Mouse (Mus musculus) testis, adult 2 months (tissue): ENCODE results near the gene Stat3. TPM values are rescaled to one million over a fixed set of nuclear protein-coding genes. Genes with fewer than 3 reads are reported as not detected.
A peak's percentile ranks its signal among the peaks of the same experiment; 100 is the strongest.

Source experiments
- H3K27ac ChIP-seq: fragments of 200-500 bp; 2 replicates; pipeline ENCODE4 v1.5.1; 2012; ENCODE audit warnings: low read depth, low read length; ENCODE audit not compliant: control insufficient read depth, insufficient read depth
- H3K27me3 ChIP-seq: fragments of 200-500 bp; 2 replicates; pipeline ENCODE4 v1.6.1; 2012; ENCODE audit warnings: mild to moderate bottlenecking, low read length, moderate library complexity; ENCODE audit not compliant: control insufficient read depth, insufficient read depth
- H3K36me3 ChIP-seq: fragments of 200-500 bp; 2 replicates; pipeline ENCODE4 v1.6.1; 2012; ENCODE audit warnings: mild to moderate bottlenecking, low read length; ENCODE audit not compliant: control insufficient read depth, insufficient read depth
- H3K4me1 ChIP-seq: fragments of 200-500 bp; 2 replicates; pipeline ENCODE4 v1.6.1; 2012; ENCODE audit warnings: low read length; ENCODE audit not compliant: control insufficient read depth, insufficient read depth
- H3K4me3 ChIP-seq: fragments of 200-500 bp; 2 replicates; pipeline ENCODE4 v1.5.1; 2012; ENCODE audit warnings: low read depth, mild to moderate bottlenecking, low read length, moderate library complexity, mixed read lengths; ENCODE audit not compliant: control insufficient read depth
- CTCF ChIP-seq: fragments of 200-500 bp; IDR thresholded peaks from 2 replicates; pipeline ENCODE4 v1.5.1; 2012; ENCODE audit warnings: low read depth, mild to moderate bottlenecking, inconsistent platforms, low read length, moderate library complexity; ENCODE audit not compliant: control insufficient read depth, insufficient read depth, insufficient replicate concordance
- POLR2A ChIP-seq: fragments of 200-500 bp; IDR thresholded peaks from 2 replicates; pipeline ENCODE4 v1.6.1; 2012; ENCODE audit warnings: low read depth, mild to moderate bottlenecking, inconsistent platforms, low read length, moderate library complexity; ENCODE audit not compliant: control insufficient read depth
- polyA plus RNA-seq: library from polyadenylated mRNA; depleted of rRNA; stranded (reverse); fragments of >200 nt; gene quantifications from 2 replicates; pipeline ENCODE4 v1.2.3, GENCODE M21; 2012; rRNA removed

Stat3 gene
- polyA plus RNA-seq, 1 experiment: 25.0 TPM

DNA sequence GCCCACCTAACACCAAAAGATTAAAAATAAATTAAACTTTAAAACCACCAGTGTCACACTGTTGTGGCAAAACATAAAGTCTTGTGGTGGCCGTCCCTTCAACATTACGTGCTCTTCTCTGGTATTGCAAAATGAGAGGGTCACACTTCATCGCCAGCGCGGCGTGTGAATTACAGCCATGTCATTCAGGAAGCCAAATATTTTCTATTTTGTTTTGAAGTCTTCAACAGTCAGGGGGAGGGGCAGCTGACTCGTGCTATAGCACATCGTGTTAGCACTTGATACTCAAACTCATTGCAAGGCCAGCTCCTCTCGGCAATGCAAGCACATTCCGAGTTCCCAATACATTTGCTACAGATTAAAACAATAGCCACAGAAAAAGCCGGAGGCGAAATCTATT, 98.5 kb downstream of the Stat3 start:
- no peak overlapping the region for H3K27ac ChIP-seq
- TF ChIP-seq CTCF: no peak
- TF ChIP-seq POLR2A: no peak

DNA sequence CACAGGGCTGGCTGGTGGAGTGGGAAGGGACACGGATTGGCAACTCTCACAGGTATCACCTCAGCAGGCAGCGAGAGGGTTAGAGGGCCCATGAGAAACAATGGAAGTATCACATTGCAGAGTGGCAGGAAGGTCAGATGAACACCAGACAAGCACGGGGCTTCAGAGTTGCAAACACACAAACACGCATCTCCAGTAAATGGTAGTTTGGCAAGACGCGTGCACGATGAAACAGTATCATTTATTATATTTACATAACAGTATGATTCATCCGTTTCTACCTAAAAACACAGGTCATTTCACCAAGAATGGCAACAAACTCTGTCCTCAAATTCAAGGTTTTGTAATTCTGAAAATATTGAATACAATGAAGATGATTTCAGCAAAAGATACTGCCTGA, 99.8 kb downstream of the Stat3 start:
- TF ChIP-seq CTCF (no peak), POLR2A (no peak)
- Histone ChIP-seq H3K4me1 (no peaks in the 10 kb centered on the region), H3K27ac (no peak overlapping the region), H3K36me3 (no peaks in the 10 kb centered on the region), H3K27me3 (no peaks in the 10 kb centered on the region), H3K4me3 (no peak overlapping the region)

More for the DNA sequence above, 98.5 kb downstream of the Stat3 start:
- H3K4me3 ChIP-seq: no peak overlapping the region
- no peaks in the 10 kb centered on the region for H3K27me3 ChIP-seq
- no peaks in the 10 kb centered on the region for H3K36me3 ChIP-seq
- H3K4me1 ChIP-seq: no peaks in the 10 kb centered on the region

DNA sequence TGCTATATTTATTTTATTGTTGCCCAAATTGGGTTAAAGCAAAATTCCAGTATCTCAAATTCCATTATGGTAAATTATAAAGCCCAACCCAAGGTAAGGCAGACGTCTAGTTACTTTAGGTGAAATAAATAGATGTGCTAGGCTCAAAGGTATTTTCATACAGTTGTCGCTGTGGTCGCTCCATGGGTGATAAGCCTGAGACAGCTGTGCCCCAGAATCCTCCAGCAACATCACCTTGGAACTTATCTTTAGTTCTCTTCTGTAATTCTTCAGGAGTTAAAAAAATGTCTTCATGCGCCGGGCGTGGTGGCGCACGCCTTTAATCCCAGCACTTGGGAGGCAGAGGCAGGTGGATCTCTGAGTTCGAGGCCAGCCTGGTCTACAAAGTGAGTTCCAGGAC, 100.4 kb downstream of the Stat3 start:
- TF ChIP-seq POLR2A (no peak), CTCF (no peak)
- no peaks in the 10 kb centered on the region for H3K4me1 ChIP-seq
- no peaks in the 10 kb centered on the region for H3K36me3 ChIP-seq
- H3K27ac ChIP-seq: no peak overlapping the region
- H3K4me3 ChIP-seq: no peak overlapping the region
- H3K27me3 ChIP-seq: no peaks in the 10 kb centered on the region

DNA sequence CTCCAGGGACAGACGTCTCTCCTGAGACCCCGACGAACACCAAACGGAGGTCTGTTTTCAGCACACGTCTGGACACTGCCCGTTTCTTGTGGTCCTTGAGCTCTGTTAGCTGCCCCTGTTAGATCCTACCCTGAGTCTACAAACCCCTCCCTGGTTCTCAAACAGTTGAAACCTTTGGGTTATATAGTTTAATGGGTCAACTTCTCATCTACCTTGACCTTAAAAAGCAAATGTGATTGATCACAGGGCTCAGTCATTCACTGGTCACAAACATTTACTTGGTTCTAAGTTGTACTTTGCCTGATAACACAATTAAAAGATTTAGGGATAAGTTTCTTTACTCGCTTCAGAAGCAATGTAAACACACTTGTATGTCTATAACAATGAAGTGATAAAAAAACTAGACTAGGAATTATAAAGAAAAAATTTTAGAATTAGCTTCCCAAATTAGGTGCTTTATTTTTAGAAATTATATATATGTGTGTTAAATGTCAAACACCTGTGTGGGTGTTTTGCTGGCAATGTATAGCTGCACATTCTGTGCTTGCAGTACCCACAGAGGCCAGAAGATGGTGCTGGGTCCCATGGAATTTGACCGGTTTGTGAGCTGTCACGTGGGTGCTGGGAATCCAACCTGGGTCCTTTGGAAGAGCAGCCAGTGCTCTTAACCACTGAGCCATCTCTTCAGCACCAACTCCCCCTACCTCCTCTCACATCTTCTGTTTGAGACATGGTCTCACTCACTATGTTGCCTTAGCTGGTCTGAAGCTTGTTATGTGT, 102.2 kb downstream of the Stat3 start:
- H3K4me1 ChIP-seq: no peaks in the 10 kb centered on the region
- TF ChIP-seq POLR2A (no peak), CTCF (peak; percentile 68; the same call in 1 of the 2 replicates)
- no peak overlapping the region for H3K27ac ChIP-seq

More for the DNA sequence above, 102.2 kb downstream of the Stat3 start:
- Histone ChIP-seq H3K36me3 (no peaks in the 10 kb centered on the region), H3K4me3 (no peak overlapping the region), H3K27me3 (no peaks in the 10 kb centered on the region)

Other genes with a start within 250 kb of the Stat3 start
- gene Zfp385c, start 247.1 kb downstream of the Stat3 start, polyA plus RNA-seq: 2.6 and 3.8 TPM in 2 replicates
- 31.5 and 32.0 TPM in 2 replicates for gene Dhx58, start 235.3 kb downstream of the Stat3 start, polyA plus RNA-seq
- 24.0 and 26.3 TPM in 2 replicates for gene Kat2a, start 227.1 kb downstream of the Stat3 start, polyA plus RNA-seq
- 1,348 and 1,420 TPM in 2 replicates for gene Hspb9, start 225.7 kb downstream of the Stat3 start, polyA plus RNA-seq
- 90.2 and 90.7 TPM in 2 replicates for gene Rab5c, start 201.3 kb downstream of the Stat3 start, polyA plus RNA-seq
- gene Kcnh4, start 179.6 kb downstream of the Stat3 start, polyA plus RNA-seq: 0.40 and 0.51 TPM in 2 replicates
- gene Hcrt, start 176.6 kb downstream of the Stat3 start, polyA plus RNA-seq: 0.36 TPM in 1 of 2 replicates, not detected in the other
- gene Ghdc, start 168.6 kb downstream of the Stat3 start, polyA plus RNA-seq: 1.3 and 1.6 TPM in 2 replicates
- 1.9 and 2.4 TPM in 2 replicates for gene Stat5b, start 88.8 kb downstream of the Stat3 start, polyA plus RNA-seq
- 4.0 and 6.6 TPM in 2 replicates for gene Stat5a, start 80.2 kb downstream of the Stat3 start, polyA plus RNA-seq
- gene Cavin1, start 31.3 kb upstream of the Stat3 start, polyA plus RNA-seq: 5.1 and 6.1 TPM in 2 replicates
- 18.1 and 23.7 TPM in 2 replicates for gene Atp6v0a1, start 69.9 kb upstream of the Stat3 start, polyA plus RNA-seq
- 46.2 and 46.3 TPM in 2 replicates for gene Naglu, start 130.5 kb upstream of the Stat3 start, polyA plus RNA-seq
- gene Hsd17b1, start 138.9 kb upstream of the Stat3 start, polyA plus RNA-seq: 0.66 and 0.88 TPM in 2 replicates
- gene Coasy, start 143.0 kb upstream of the Stat3 start, polyA plus RNA-seq: 21.0 and 21.7 TPM in 2 replicates
- 6.4 and 6.7 TPM in 2 replicates for gene Mlx, start 147.7 kb upstream of the Stat3 start, polyA plus RNA-seq
- 77.6 and 77.9 TPM in 2 replicates for gene Psmc3ip, start 155.9 kb upstream of the Stat3 start, polyA plus RNA-seq
- gene Retreg3, start 180.4 kb upstream of the Stat3 start, polyA plus RNA-seq: 51.5 and 53.8 TPM in 2 replicates
- gene Tubg1, start 180.4 kb upstream of the Stat3 start, polyA plus RNA-seq: 22.4 and 27.3 TPM in 2 replicates
- 1.6 and 1.9 TPM in 2 replicates for gene Tubg2, start 216.4 kb upstream of the Stat3 start, polyA plus RNA-seq
- gene Cntnap1, start 231.0 kb upstream of the Stat3 start, polyA plus RNA-seq: 0.40 and 0.44 TPM in 2 replicates
- gene Plekhh3, start 231.8 kb upstream of the Stat3 start, polyA plus RNA-seq: 2.6 and 4.1 TPM in 2 replicates
- gene Ccr10, start 235.9 kb upstream of the Stat3 start, polyA plus RNA-seq: 0.05 TPM in 1 of 2 replicates, not detected in the other